18 mouse cellular contexts compared by ENCODE assay signal in the genomic region with DNA sequence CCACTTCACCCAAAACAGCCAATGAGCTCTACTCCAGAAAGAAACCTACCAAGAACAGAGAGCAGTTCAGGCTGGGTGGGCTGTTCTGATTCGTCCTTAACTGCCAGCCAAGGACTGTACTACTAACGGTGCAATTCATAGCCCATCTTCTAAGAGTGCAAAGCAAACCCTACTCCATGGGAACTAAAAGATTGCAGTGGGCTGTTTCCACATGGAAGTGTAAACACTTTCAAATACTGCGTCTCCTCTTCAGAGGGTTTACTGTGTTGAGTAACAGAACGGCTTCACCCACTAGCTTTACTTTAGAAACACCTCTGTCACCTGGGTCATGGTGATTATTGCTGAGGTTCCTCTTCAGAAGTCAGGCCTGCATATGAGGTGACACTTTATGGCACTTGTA. TPM values are rescaled to one million over a fixed set of nuclear protein-coding genes. Genes with fewer than 3 reads are reported as not detected.
DNase-seq lines count a peak whose midpoint lies in the region; ATAC-seq lines count a peak whose summit lies in the region.
"Had no signal": no experiment of that assay in that cellular context is flagged by ENCODE, and none has a peak within 500 bp of the region (broad histone marks: within the 10 kb centered on the region; RNA-seq: fewer than 3 reads in every experiment).

No protein-coding gene starts in this region.

- ATAC-seq in megakaryocyte, adult 5-6 weeks (ENCODE audit: poor library complexity, severe bottlenecking), result no peak
- ATAC-seq: forebrain, embryonic 13.5 days; forebrain, embryonic 15.5 days had no signal

- H3K4me1 ChIP-seq in megakaryocyte, embryonic 14.5 days, result peaks cover 44% of the 10 kb centered on the region

- no peaks in the 10 kb centered on the region for H3K9me3 ChIP-seq in megakaryocyte, embryonic 14.5 days
- H3K9me3 ChIP-seq: embryonic facial prominence, embryonic 10.5 days; embryonic facial prominence, embryonic 12.5 days; forebrain, embryonic 13.5 days; forebrain, embryonic 15.5 days had no signal

- H3K36me3 ChIP-seq in megakaryocyte, embryonic 14.5 days (replicated peaks; ENCODE audit: low read length), result no peaks in the 10 kb centered on the region
- H3K36me3 ChIP-seq in macrophage (ENCODE audit: inconsistent target), result no peaks in the 10 kb centered on the region
- H3K36me3 ChIP-seq: embryonic facial prominence, embryonic 10.5 days; embryonic facial prominence, embryonic 12.5 days; forebrain, embryonic 15.5 days had no signal

- H3K27me3 ChIP-seq in megakaryocyte, embryonic 14.5 days (replicated peaks), result peaks cover 16% of the 10 kb centered on the region

- H3K4me3 ChIP-seq in megakaryocyte, embryonic 14.5 days (replicated peaks), result peak overlapping the region; percentile 26
- H3K4me3 ChIP-seq in macrophage (ENCODE audit: inconsistent target), result no peak overlapping the region
- H3K4me3 ChIP-seq: embryonic facial prominence, embryonic 10.5 days; embryonic facial prominence, embryonic 12.5 days; forebrain, embryonic 13.5 days; forebrain, embryonic 15.5 days had no signal

- H3K27ac ChIP-seq in macrophage, result peak overlapping the region; percentile 19; the same call in 1 of the 2 replicates
- H3K27ac ChIP-seq: embryonic facial prominence, embryonic 10.5 days; embryonic facial prominence, embryonic 12.5 days; forebrain, embryonic 13.5 days; forebrain, embryonic 15.5 days had no signal

- 67% methylated on average over 4 of the region's 4 CpGs for WGBS in macrophage (ENCODE audit: missing documents)

- DNase-seq in lung, postnatal 25 days (ENCODE audit: low spot score), result peak; percentile 51
- DNase-seq in lung, postnatal 14 days, result no peak
- no peak for DNase-seq in gastrocnemius, postnatal 4 days (ENCODE audit: low spot score in 2 of 2)
- DNase-seq: adrenal gland, adult 8-10 months; adrenal gland, postnatal 14 days; adrenal gland, postnatal 36 days; cerebellum, adult 11-12 months; cerebellum, adult 2 months; cerebellum, adult 9-10 months; cerebellum, postnatal 10 days; cerebellum, postnatal 25 days had no signal

- H3K79me2 ChIP-seq in macrophage (ENCODE audit: inconsistent target), result peaks cover 10% of the 10 kb centered on the region

RNA-seq across cellular contexts. Expression of a gene that starts 3.5 kb away (rescaled TPM):
- 2.6 TPM in 1 of 2 replicates, not detected in the other for polyA plus RNA-seq in megakaryocyte, embryonic 14.5 days (2012; ENCODE audit: insufficient read depth, low replicate concordance)
- total RNA-seq in megakaryocyte, adult 5-6 weeks (2015), result 102 and 112 TPM in 2 replicates
- total RNA-seq in megakaryocyte, adult 5-6 weeks (2017), result 83.4 and 89.7 TPM in 2 replicates
- total RNA-seq in macrophage (2018; cell fraction: chromatin; rRNA removed), result 10 to 100 TPM in 4 of 26 experiments, 1 to 10 TPM in 22; 2.1 to 25.5 (median 6.7) TPM
- 10 to 100 TPM; 18.3 to 42.3 (median 27.8) TPM for total RNA-seq in macrophage (2018; cell fraction: cytosol; rRNA removed)
- 10 to 100 TPM; 11.6 to 43.2 (median 22.6) TPM for total RNA-seq in macrophage (2018; cell fraction: nucleus; rRNA removed)
- polyA plus RNA-seq in macrophage (2018), result 30.7 to 45.3 TPM (median 34.4 TPM) in 3 replicates
- 10 to 100 TPM; 12.3 to 12.8 TPM for total RNA-seq in gastrocnemius, postnatal 4 days (2021)

RNA-seq across cellular contexts. Expression of a gene that starts 17.7 kb away (rescaled TPM):
- 0.92 and 3.9 TPM in 2 replicates for polyA plus RNA-seq in megakaryocyte, embryonic 14.5 days (2012; ENCODE audit: insufficient read depth, low replicate concordance)
- 2.3 and 2.7 TPM in 2 replicates for total RNA-seq in megakaryocyte, adult 5-6 weeks (2015)
- total RNA-seq in megakaryocyte, adult 5-6 weeks (2017), result 5.0 and 6.8 TPM in 2 replicates
- total RNA-seq in macrophage (2018; cell fraction: chromatin; rRNA removed), result 1 to 10 TPM in 9 of 26 experiments, under 1 TPM in 10, not detected in 7; 0.22 to 6.6 (median 0.96) TPM
- total RNA-seq in macrophage (2018; cell fraction: cytosol; rRNA removed), result 1 to 10 TPM in 19 of 26 experiments, under 1 TPM in 7; 0.29 to 5.9 (median 1.6) TPM
- 1 to 10 TPM in 11 of 26 experiments, under 1 TPM in 15; 0.18 to 9.5 (median 0.78) TPM for total RNA-seq in macrophage (2018; cell fraction: nucleus; rRNA removed)
- polyA plus RNA-seq in macrophage (2018), result 1.9 to 6.9 TPM (median 5.2 TPM) in 3 replicates
- total RNA-seq in gastrocnemius, postnatal 4 days (2021), result 1 to 10 TPM; 2.9 to 3.9 TPM

RNA-seq across cellular contexts. Expression of a gene that starts 45.7 kb away (rescaled TPM):
- polyA plus RNA-seq in megakaryocyte, embryonic 14.5 days (2012; ENCODE audit: insufficient read depth, low replicate concordance), result 26.0 and 173 TPM in 2 replicates
- 59.0 and 62.7 TPM in 2 replicates for total RNA-seq in megakaryocyte, adult 5-6 weeks (2015)
- 98.1 and 115 TPM in 2 replicates for total RNA-seq in megakaryocyte, adult 5-6 weeks (2017)
- total RNA-seq in macrophage (2018; cell fraction: chromatin; rRNA removed), result 10 to 100 TPM in 24 of 26 experiments, 1 to 10 TPM in 2; 4.2 to 55.6 (median 24.0) TPM
- 10 to 100 TPM; 20.1 to 46.3 (median 32.6) TPM for total RNA-seq in macrophage (2018; cell fraction: cytosol; rRNA removed)
- total RNA-seq in macrophage (2018; cell fraction: nucleus; rRNA removed), result 10 to 100 TPM; 12.5 to 83.1 (median 29.6) TPM
- 25.7 to 72.6 TPM (median 28.7 TPM) in 3 replicates for polyA plus RNA-seq in macrophage (2018)
- total RNA-seq in gastrocnemius, postnatal 4 days (2021), result 10 to 100 TPM; 73.3 to 83.7 TPM

RNA-seq across cellular contexts. Expression of a gene that starts 46.2 kb away (rescaled TPM):
- 31.9 and 42.5 TPM in 2 replicates for polyA plus RNA-seq in megakaryocyte, embryonic 14.5 days (2012; ENCODE audit: insufficient read depth, low replicate concordance)
- total RNA-seq in megakaryocyte, adult 5-6 weeks (2015), result 271 and 279 TPM in 2 replicates
- 160 and 200 TPM in 2 replicates for total RNA-seq in megakaryocyte, adult 5-6 weeks (2017)
- 1,000 to 10,000 TPM; 1,105 to 1,850 (median 1,369) TPM for total RNA-seq in macrophage (2018; cell fraction: chromatin; rRNA removed)
- 100 to 1,000 TPM; 104 to 207 (median 153) TPM for total RNA-seq in macrophage (2018; cell fraction: cytosol; rRNA removed)
- 100 to 1,000 TPM; 611 to 930 (median 720) TPM for total RNA-seq in macrophage (2018; cell fraction: nucleus; rRNA removed)
- 164 to 188 TPM (median 188 TPM) in 3 replicates for polyA plus RNA-seq in macrophage (2018)
- total RNA-seq in gastrocnemius, postnatal 4 days (2021), result 100 to 1,000 TPM; 169 to 203 TPM

RNA-seq across cellular contexts. Expression of a gene that starts 54.2 kb away (rescaled TPM):
- polyA plus RNA-seq in megakaryocyte, embryonic 14.5 days (2012; ENCODE audit: insufficient read depth, low replicate concordance), result 12.5 and 13.8 TPM in 2 replicates
- total RNA-seq in megakaryocyte, adult 5-6 weeks (2015), result 63.2 and 67.5 TPM in 2 replicates
- 47.0 and 49.0 TPM in 2 replicates for total RNA-seq in megakaryocyte, adult 5-6 weeks (2017)
- 10 to 100 TPM; 29.9 to 65.9 (median 45.2) TPM for total RNA-seq in macrophage (2018; cell fraction: chromatin; rRNA removed)
- 100 to 1,000 TPM in 21 of 26 experiments, 10 to 100 TPM in 5; 91.2 to 131 (median 118) TPM for total RNA-seq in macrophage (2018; cell fraction: cytosol; rRNA removed)
- total RNA-seq in macrophage (2018; cell fraction: nucleus; rRNA removed), result 100 to 1,000 TPM in 3 of 26 experiments, 10 to 100 TPM in 23; 53.5 to 110 (median 76.6) TPM
- polyA plus RNA-seq in macrophage (2018), result 53.8 to 84.8 TPM (median 83.9 TPM) in 3 replicates
- 10 to 100 TPM; 47.9 to 52.5 TPM for total RNA-seq in gastrocnemius, postnatal 4 days (2021)

Comparison
In these comparisons a context has a peak if more than half of its experiments do, and no peak if none do; other contexts are left out.
1. RNA of a gene that starts 3.5 kb away (total RNA-seq): 83.4 to 112 TPM in megakaryocyte, adult 5-6 weeks; 12.3 to 12.8 TPM in gastrocnemius, postnatal 4 days; every median in the first group is over 4 times any median in the second.